Mouse (Mus musculus) G1E (cell line): Measurements from ENCODE around the gene Ccr10.

Source experiments
- CTCF ChIP-seq: IDR thresholded peaks from 2 replicates; pipeline ENCODE4 v1.5.1; 2012; ENCODE audit warnings: low read depth, low read length, inconsistent platforms, mixed read lengths
- GATA1 ChIP-seq: IDR thresholded peaks from 2 replicates; pipeline ENCODE4 v1.6.1; 2012; ENCODE audit warnings: borderline replicate concordance, low read length, inconsistent platforms, mixed read lengths
- POLR2AphosphoS5 ChIP-seq: IDR thresholded peaks from 2 replicates; pipeline ENCODE4 v1.6.1; 2012; ENCODE audit warnings: low read depth, low read length, inconsistent platforms; ENCODE audit not compliant: insufficient replicate concordance
- TAL1 ChIP-seq: conservative IDR thresholded peaks from 2 replicates; pipeline ENCODE4 v1.6.1; 2012; ENCODE audit warnings: low read depth, low read length, inconsistent platforms, mixed read lengths

DNA sequence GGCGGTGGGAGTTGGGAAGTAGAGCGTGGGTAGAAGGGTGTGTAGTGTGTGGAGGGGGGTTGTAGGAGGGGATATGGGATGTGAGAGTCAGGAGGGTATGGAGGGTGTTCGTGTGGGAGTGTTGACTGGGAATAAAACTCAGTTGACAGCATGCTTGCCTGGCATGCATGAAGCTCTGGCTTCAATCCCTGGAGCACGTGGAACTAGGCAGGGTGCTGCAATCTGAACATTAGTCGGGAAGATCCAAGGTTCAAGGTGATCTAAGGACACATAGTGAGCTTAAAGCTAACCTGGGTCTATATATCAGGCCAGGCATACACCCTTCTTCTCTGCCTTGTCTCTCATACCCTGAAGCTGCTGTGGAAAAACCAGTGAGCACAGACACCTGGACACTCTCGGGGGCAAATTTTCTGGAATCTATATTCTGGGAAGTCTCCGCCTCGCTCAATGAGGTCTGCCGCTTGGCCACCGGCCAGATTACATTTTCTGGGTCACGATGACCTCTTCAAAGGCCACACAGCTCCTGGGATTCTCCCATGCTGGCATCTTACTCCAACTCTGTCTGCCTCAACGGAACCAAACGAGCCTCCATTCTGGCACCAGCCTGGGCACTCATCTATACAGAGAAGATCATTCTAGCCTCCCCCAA lies 40.9 kb downstream of the Ccr10 start:
- no peak for TF ChIP-seq CTCF
- TF ChIP-seq POLR2AphosphoS5: no peak
- TF ChIP-seq TAL1: no peak
- TF ChIP-seq GATA1: no peak
